Comparison of ENCODE assay signal across 8 mouse cellular contexts in the genomic region with DNA sequence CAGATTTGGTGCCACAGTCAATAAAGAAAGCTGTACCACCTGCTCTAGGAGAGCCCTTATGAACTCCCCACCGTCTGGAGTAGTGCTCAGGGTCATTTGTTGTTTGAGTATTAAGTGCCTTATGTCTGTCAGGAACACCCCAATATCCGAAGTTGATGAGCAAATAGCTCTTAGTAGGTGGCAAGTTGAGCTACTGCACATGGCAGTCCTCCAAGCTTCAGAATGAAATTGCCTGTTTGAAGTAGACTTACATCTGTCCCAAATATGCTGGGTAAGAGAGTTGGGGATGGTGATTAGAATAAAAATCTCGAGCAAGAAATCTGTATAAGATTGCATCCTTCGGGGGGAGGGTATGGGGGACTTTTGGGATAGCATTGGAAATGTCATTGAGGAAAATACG. TPM values are rescaled to one million over a fixed set of nuclear protein-coding genes. Genes with fewer than 3 reads are reported as not detected.
DNase-seq lines count a peak whose midpoint lies in the region; ATAC-seq and TF ChIP-seq lines count a peak whose summit lies in the region.

No protein-coding gene starts in this region.

- H3K36me3 ChIP-seq in heart, embryonic 12.5 days = peaks cover 24% of the 10 kb centered on the region
- peaks cover 17% of the 10 kb centered on the region for H3K36me3 ChIP-seq in liver, postnatal 0 days (replicated peaks; ENCODE audit: insufficient read depth, low read length)

- WGBS in heart, embryonic 12.5 days = 20% methylated on average over 5 of the region's 5 CpGs
- whole genome bisulfite sequencing in liver, postnatal 0 days (ENCODE audit: insufficient replicate concordance) = 19% methylated on average over 5 of the region's 5 CpGs

- no peak for TF ChIP-seq CTCF in liver, postnatal 0 days (IDR thresholded peaks at IDR 0.05; ENCODE audit: low read depth)

- no peak for TF ChIP-seq EP300 in liver, postnatal 0 days (IDR thresholded peaks at IDR 0.05; ENCODE audit: low read depth)

- no peaks in the 10 kb centered on the region for H3K9me3 ChIP-seq in heart, embryonic 12.5 days (replicated peaks)
- H3K9me3 ChIP-seq in liver, postnatal 0 days (ENCODE audit: low read length) = no peaks in the 10 kb centered on the region

- no peak for ATAC-seq in heart, embryonic 12.5 days (ENCODE audit: insufficient number of reproducible peaks, low FRiP score)
- ATAC-seq in liver, postnatal 0 days = no peak
- ATAC-seq in megakaryocyte progenitor cell, adult 5-6 weeks (replicated peaks; ENCODE audit: poor library complexity) = no peak

- peak overlapping the region; percentile 56 for H3K27ac ChIP-seq in heart, embryonic 12.5 days (ENCODE audit: poor library complexity, severe bottlenecking)
- 0 out of 2 replicates have a peak overlapping the region, but pooled peaks have one; percentile 26 for H3K27ac ChIP-seq in liver, postnatal 0 days (ENCODE audit: low read depth)

- H3K4me2 ChIP-seq in heart, embryonic 12.5 days = peak overlapping the region; percentile 45
- H3K4me2 ChIP-seq in liver, postnatal 0 days (ENCODE audit: low read depth, low read length) = peak overlapping the region; percentile 22; the same call in 1 of the 2 replicates

- peak; percentile 32 for DNase-seq in kidney, adult 9 months
- DNase-seq in kidney, adult 18-20 months = no peak
- peak; percentile 61 for DNase-seq in brain, adult 2 months (ENCODE audit: low read depth, low spot score)
- DNase-seq in liver, postnatal 0 days = no peak
- no peak for DNase-seq in adrenal gland, postnatal 14 days
- no peak for DNase-seq in thymus, postnatal 36 days

- peaks cover 16% of the 10 kb centered on the region for H3K4me1 ChIP-seq in heart, embryonic 12.5 days (replicated peaks)
- peaks cover 12% of the 10 kb centered on the region for H3K4me1 ChIP-seq in liver, postnatal 0 days (ENCODE audit: insufficient read depth)

- no peaks in the 10 kb centered on the region for H3K27me3 ChIP-seq in heart, embryonic 12.5 days (replicated peaks)
- no peaks in the 10 kb centered on the region for H3K27me3 ChIP-seq in liver, postnatal 0 days (ENCODE audit: insufficient read depth, low read length)

- no peak overlapping the region for H3K4me3 ChIP-seq in heart, embryonic 12.5 days
- H3K4me3 ChIP-seq in liver, postnatal 0 days (ENCODE audit: low read depth, low read length) = no peak overlapping the region

- peak overlapping the region; percentile 61; the same call in 1 of the 2 replicates for H3K9ac ChIP-seq in heart, embryonic 12.5 days
- H3K9ac ChIP-seq in liver, postnatal 0 days (replicated peaks) = no peak overlapping the region

RNA-seq across cellular contexts. Expression of a gene that starts 24.4 kb away (rescaled TPM):
- polyA plus RNA-seq in heart, embryonic 12.5 days (2016; fragmentation: Nextera tagmentation; extraction: Ambion mirVana) = 33.7 and 36.1 TPM in 2 replicates
- 14.6 and 16.6 TPM in 2 replicates for polyA plus RNA-seq in liver, postnatal 0 days (2015; fragmentation: Nextera tagmentation; extraction: Ambion mirVana)
- total RNA-seq in megakaryocyte progenitor cell, adult 5-6 weeks (2015) = 36.7 and 37.2 TPM in 2 replicates
- total RNA-seq in megakaryocyte progenitor cell, adult 5-6 weeks (2017) = 85.6 and 87.3 TPM in 2 replicates
- total RNA-seq in adrenal gland, postnatal 14 days (2021) = 32.7 and 39.0 TPM in 2 replicates

RNA-seq across cellular contexts. Expression of a gene that starts 31.9 kb away (rescaled TPM):
- polyA plus RNA-seq in heart, embryonic 12.5 days (2016; fragmentation: Nextera tagmentation; extraction: Ambion mirVana) = 80.9 and 87.1 TPM in 2 replicates
- polyA plus RNA-seq in liver, postnatal 0 days (2015; fragmentation: Nextera tagmentation; extraction: Ambion mirVana) = 26.2 and 29.7 TPM in 2 replicates
- total RNA-seq in megakaryocyte progenitor cell, adult 5-6 weeks (2015) = 52.4 and 54.7 TPM in 2 replicates
- total RNA-seq in megakaryocyte progenitor cell, adult 5-6 weeks (2017) = 26.7 and 29.4 TPM in 2 replicates
- total RNA-seq in adrenal gland, postnatal 14 days (2021) = 79.8 and 92.0 TPM in 2 replicates

Comparison
In these comparisons a context has a peak if more than half of its experiments do, and no peak if none do; other contexts are left out.
1. DNase-seq: peak in kidney, adult 9 months (single experiment) and brain, adult 2 months (single experiment); none in kidney, adult 18-20 months (single experiment), liver, postnatal 0 days (single experiment), adrenal gland, postnatal 14 days (single experiment) and thymus, postnatal 36 days (0 of 2).